Mouse (Mus musculus): ENCODE data around the gene Pik3c2a.

- TF ChIP-seq EP300 (IDR thresholded peaks at IDR 0.05; ENCODE audit: low read depth) = no peak
- no peak for TF ChIP-seq CTCF (IDR thresholded peaks at IDR 0.05; ENCODE audit: low read depth)
Observed at GRCm38 (mm10) chr7:116392329-116392728, 50.9 kb downstream of the Pik3c2a start.
